Mouse (Mus musculus) heart, adult 18-20 months (tissue): ENCODE data around the gene Aox1. TPM values are rescaled to one million over a fixed set of nuclear protein-coding genes. Genes with fewer than 3 reads are reported as not detected.

Experiments used
- DNase-seq, 2 experiments: peaks; one replicate each; pipeline ENCODE4 v3.0.0; 2021 to 2022; ENCODE audit warnings: mixed read lengths in 1 of 2
- total RNA-seq, 2 experiments: library from RNA; stranded (reverse); gene quantifications; 2 replicates each; pipeline ENCODE4 v1.2.3; 2021

Aox1 gene
- total RNA-seq, 2 experiments from 2014 or later: 8.6 to 14.3 TPM

- no peak for DNase-seq
Measured at GRCm38 (mm10) chr1:58110241-58110640, 80.5 kb downstream of the Aox1 start.

GRCm38 (mm10) chr1:58111315-58111714, 81.6 kb downstream of the Aox1 start:
- DNase-seq: no peak

GRCm38 (mm10) chr1:58112880-58113279, 83.1 kb downstream of the Aox1 start, which contains the start of gene Aox3:
Aox3 (plus strand) TSS chr1:58113130.
- peak; percentile 80 to 82 for DNase-seq

- no peak for DNase-seq
Measured at GRCm38 (mm10) chr1:58113441-58113840, 83.7 kb downstream of the Aox1 start.

GRCm38 (mm10) chr1:58114021-58114560, 84.4 kb downstream of the Aox1 start:
- no peak for DNase-seq

GRCm38 (mm10) chr1:58114666-58115375, 85.1 kb downstream of the Aox1 start:
- no peak for DNase-seq

GRCm38 (mm10) chr1:58118231-58118630, 88.5 kb downstream of the Aox1 start:
- no peak for DNase-seq

GRCm38 (mm10) chr1:58124901-58125300, 95.2 kb downstream of the Aox1 start:
- DNase-seq: no peak

- DNase-seq: no peak
Measured at GRCm38 (mm10) chr1:58137891-58138290, 108.2 kb downstream of the Aox1 start.

- DNase-seq: no peak
Measured at GRCm38 (mm10) chr1:58138986-58139385, 109.3 kb downstream of the Aox1 start.

GRCm38 (mm10) chr1:58140607-58141006, 110.9 kb downstream of the Aox1 start:
- DNase-seq: no peak

GRCm38 (mm10) chr1:58144384-58145069, 114.8 kb downstream of the Aox1 start:
- DNase-seq: peak; percentile 4 to 29

GRCm38 (mm10) chr1:58146026-58146425, 116.3 kb downstream of the Aox1 start:
- no peak for DNase-seq

- no peak for DNase-seq
Measured at GRCm38 (mm10) chr1:58147776-58148175, 118.0 kb downstream of the Aox1 start.

- no peak for DNase-seq
Measured at GRCm38 (mm10) chr1:58152247-58152646, 122.5 kb downstream of the Aox1 start.

Other genes with a start within 250 kb of the Aox1 start
- gene Sgo2a, start 34.0 kb upstream of the Aox1 start, total RNA-seq: 1 to 10 TPM; 3.5 to 5.1 TPM
- gene Kctd18, start 11.0 kb upstream of the Aox1 start, total RNA-seq: 1 to 10 TPM; 5.9 to 7.7 TPM
- 1 to 10 TPM; 1.5 to 2.8 TPM for gene Aox3, start 83.2 kb downstream of the Aox1 start, total RNA-seq
- not detected for gene Aox4, start 180.5 kb downstream of the Aox1 start, total RNA-seq
- under 1 TPM in 1 of 2 experiments, not detected in 1; 0.05 TPM for gene Aox2, start 248.4 kb downstream of the Aox1 start, total RNA-seq